In genomic region chr4:44225128-44225527, GRCm38 (mm10) we compare ENCODE assay signal across 13 mouse cellular contexts.
"Had no signal": no experiment of that assay in that cellular context is flagged by ENCODE, and none has a peak within 500 bp of the region (broad histone marks: within the 10 kb centered on the region; RNA-seq: fewer than 3 reads in every experiment).

No protein-coding gene starts in this region.

- H3K9ac ChIP-seq: intestine, embryonic 15.5 days; limb, embryonic 13.5 days; liver, embryonic 15.5 days; midbrain, embryonic 13.5 days had no signal

- H3K27ac ChIP-seq: intestine, embryonic 15.5 days; liver, embryonic 15.5 days; midbrain, embryonic 13.5 days had no signal

- H3K4me1 ChIP-seq: intestine, embryonic 15.5 days; liver, embryonic 15.5 days had no signal

- DNase-seq: kidney, adult 18-20 months; kidney, postnatal 14 days; layer of hippocampus, postnatal 36 days; left cerebral cortex, postnatal 4 days; lung, adult 2 months; lung, postnatal 36 days; retina, postnatal 1 day; thymus, postnatal 4 days had no signal

- H3K4me3 ChIP-seq: intestine, embryonic 15.5 days; limb, embryonic 13.5 days; liver, embryonic 15.5 days; midbrain, embryonic 13.5 days had no signal

- H3K27me3 ChIP-seq: intestine, embryonic 15.5 days; limb, embryonic 13.5 days; liver, embryonic 15.5 days; midbrain, embryonic 13.5 days had no signal

- H3K9me3 ChIP-seq: intestine, embryonic 15.5 days; limb, embryonic 13.5 days; liver, embryonic 15.5 days; midbrain, embryonic 13.5 days had no signal

- H3K4me2 ChIP-seq: intestine, embryonic 15.5 days; liver, embryonic 15.5 days; midbrain, embryonic 13.5 days had no signal

- ATAC-seq: intestine, embryonic 15.5 days; lung, postnatal 0 days; midbrain, embryonic 13.5 days had no signal

- H3K36me3 ChIP-seq: intestine, embryonic 15.5 days; limb, embryonic 13.5 days; liver, embryonic 15.5 days; midbrain, embryonic 13.5 days had no signal
